Mouse (Mus musculus) layer of hippocampus, adult 11-12 months (tissue): ENCODE results near the gene Cog5.

ENCODE experiments used
- DNase-seq: peaks from one replicate; pipeline ENCODE4 v3.0.0; 2022; ENCODE audit warnings: low spot score

The Cog5 gene

DNA sequence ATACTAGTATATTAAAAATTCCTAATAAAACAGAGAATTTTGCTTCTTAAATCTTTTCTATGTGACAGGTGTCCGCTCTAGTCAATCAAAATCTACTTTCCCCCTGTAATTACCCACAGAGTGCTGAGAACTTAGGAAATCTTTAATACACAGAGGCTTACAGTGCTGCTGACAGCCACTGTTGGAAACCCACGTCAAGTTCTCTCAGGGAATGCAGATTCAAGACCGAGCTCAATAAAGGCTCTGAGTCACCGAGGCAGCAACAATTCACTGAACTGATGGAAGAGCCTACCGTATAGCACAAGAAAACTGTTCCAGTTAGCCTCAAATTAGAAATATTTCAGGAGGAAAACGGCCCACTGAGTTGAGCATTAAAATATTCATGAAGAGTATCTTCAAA lies 329.1 kb downstream of the Cog5 start:
- no peak for DNase-seq

DNA sequence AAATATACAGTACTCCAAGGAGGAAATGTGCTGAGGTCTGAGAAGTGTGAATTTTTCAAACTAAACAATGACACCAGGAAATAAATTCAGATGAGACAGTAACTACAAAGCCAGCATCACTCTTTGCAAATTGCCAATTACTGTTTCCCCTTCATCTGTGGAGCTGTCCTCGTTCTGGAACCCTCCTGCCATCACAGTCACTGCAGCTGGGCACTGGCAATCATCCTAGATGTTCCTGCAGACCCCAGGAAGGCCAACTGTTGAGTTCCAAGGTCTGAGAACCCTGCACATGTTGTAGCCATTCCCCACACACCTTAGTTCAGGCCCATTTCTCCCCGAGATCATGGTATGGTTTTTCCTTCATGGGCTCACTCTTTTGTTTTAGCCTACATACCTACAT lies 329.5 kb downstream of the Cog5 start:
- no peak for DNase-seq

DNA sequence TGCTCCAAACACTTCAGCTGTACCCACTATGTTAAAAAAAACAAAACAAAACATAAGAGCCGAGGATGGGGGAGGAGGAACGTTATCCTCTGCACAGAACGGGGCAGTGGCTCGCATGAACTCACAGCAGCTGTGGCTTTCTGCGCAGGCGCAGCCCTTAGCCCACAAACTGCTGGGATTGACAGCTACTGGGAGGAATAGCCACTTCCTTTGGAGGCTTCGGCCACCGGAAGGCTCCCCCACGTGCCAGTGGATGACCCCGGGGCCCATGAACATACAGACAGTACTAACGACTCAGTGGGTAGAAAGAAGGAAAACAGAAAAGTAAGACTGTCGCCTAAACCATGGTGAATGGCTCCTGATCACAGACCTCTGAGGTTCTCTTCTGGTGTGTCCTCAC lies 330.0 kb downstream of the Cog5 start:
- no peak for DNase-seq

DNA sequence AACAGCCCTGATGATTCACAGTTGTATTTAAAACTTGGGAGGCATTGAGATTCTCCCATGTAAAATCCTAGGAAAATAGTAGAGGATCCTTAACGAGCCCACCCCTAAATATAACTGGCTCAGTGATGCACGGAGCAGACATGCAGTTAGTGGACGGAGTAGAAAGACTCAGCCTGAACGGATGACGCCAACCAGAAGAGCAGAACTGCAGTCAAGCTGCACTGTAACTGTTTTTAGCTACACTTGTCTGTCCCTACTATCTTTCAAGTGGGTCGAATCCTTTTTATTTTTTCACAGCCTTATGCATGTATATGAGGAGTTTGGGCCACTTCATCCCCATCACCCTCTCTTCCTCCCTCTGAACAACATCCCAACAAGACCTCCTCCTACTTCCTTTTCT lies 331.1 kb downstream of the Cog5 start:
- DNase-seq, result no peak

DNA sequence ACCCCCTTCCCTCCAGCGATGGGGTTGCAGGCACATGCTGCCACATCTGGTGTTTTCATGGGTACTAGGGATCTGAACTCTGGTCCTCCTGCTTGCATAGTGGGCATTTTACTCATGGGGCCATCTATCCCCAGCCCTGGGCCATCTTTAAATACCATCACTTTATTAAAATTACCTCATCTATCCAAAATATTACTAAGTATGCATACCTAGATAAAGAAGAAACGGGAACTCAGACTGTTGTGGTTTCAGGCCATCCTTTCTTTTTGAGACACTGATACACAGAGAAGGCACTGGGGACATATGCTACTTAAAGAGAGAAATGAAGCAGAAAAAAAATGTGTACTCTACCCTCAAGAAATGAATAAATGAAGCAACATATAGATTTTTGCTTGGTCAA lies 331.8 kb downstream of the Cog5 start:
- no peak for DNase-seq
